Comparison of ENCODE assay signal across 20 mouse cellular contexts in the genomic region with DNA sequence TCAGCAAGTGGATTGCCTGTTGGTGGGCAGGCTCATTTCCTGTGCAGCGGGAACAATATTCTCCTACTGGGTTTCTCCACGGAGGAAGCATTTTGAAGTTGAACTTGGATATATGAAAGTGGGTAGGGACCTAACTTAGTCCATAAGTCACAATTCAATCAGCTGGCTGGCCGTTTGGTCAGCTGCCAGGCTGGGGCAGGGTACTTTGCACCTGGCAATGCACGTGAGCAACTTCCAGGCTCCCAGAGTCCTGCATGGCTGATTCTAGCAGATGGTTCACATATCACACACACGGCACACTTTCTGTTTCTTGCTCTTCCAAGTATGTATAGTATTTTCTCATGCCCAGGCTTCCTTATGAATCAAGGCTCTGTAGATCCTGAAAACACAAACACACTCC.
DNase-seq lines count a peak whose midpoint lies in the region; ATAC-seq and TF ChIP-seq lines count a peak whose summit lies in the region.
"Had no signal": no experiment of that assay in that cellular context is flagged by ENCODE, and none has a peak within 500 bp of the region (broad histone marks: within the 10 kb centered on the region; RNA-seq: fewer than 3 reads in every experiment).

No protein-coding gene starts in this region.

- H3K36me3 ChIP-seq in neural tube, embryonic 13.5 days, result no peaks in the 10 kb centered on the region
- no peaks in the 10 kb centered on the region for H3K36me3 ChIP-seq in intestine, postnatal 0 days (ENCODE audit: control insufficient read depth, insufficient read depth)
- H3K36me3 ChIP-seq: embryonic facial prominence, embryonic 12.5 days; heart, embryonic 15.5 days; hindbrain, embryonic 13.5 days had no signal

- H3K9me3 ChIP-seq in neural tube, embryonic 13.5 days, result no peaks in the 10 kb centered on the region
- H3K9me3 ChIP-seq in intestine, postnatal 0 days (ENCODE audit: control insufficient read depth), result no peaks in the 10 kb centered on the region
- H3K9me3 ChIP-seq: embryonic facial prominence, embryonic 12.5 days; heart, embryonic 15.5 days; hindbrain, embryonic 13.5 days had no signal

- no peak for DNase-seq in neural tube, embryonic 10.5 days (ENCODE audit: extremely low spot score, low spot score)
- peak; percentile 80 for DNase-seq in kidney, postnatal 10 days
- DNase-seq in kidney, postnatal 4 days, result peak; percentile 61 to 74
- DNase-seq in cerebellum, postnatal 25 days, result no peak
- no peak for DNase-seq in embryo, embryonic 9.5 days (ENCODE audit: extremely low spot score)
- DNase-seq: adrenal gland, adult 2 months; adrenal gland, postnatal 25 days; cerebellum, adult 18-20 months; cerebellum, postnatal 10 days; embryo, embryonic 11 days; forebrain, postnatal 0 days; gastrocnemius, postnatal 14 days; heart, adult 2 months; heart, postnatal 14 days had no signal

- no peak overlapping the region for H3K9ac ChIP-seq in neural tube, embryonic 13.5 days
- H3K9ac ChIP-seq in intestine, postnatal 0 days (ENCODE audit: low read depth, low read length), result no peak overlapping the region
- H3K9ac ChIP-seq: embryonic facial prominence, embryonic 12.5 days; forebrain, postnatal 0 days; heart, embryonic 15.5 days had no signal

- H3K27me3 ChIP-seq in neural tube, embryonic 13.5 days, result no peaks in the 10 kb centered on the region
- no peaks in the 10 kb centered on the region for H3K27me3 ChIP-seq in intestine, postnatal 0 days (replicated peaks; ENCODE audit: control insufficient read depth, insufficient read depth, low read length)
- H3K27me3 ChIP-seq: embryonic facial prominence, embryonic 12.5 days; heart, embryonic 15.5 days; hindbrain, embryonic 13.5 days had no signal

- WGBS in neural tube, embryonic 13.5 days, result 74% methylated on average over 5 of the region's 5 CpGs
- 50% methylated on average over 5 of the region's 5 CpGs for WGBS in intestine, postnatal 0 days

- no peak for TF ChIP-seq CTCF in intestine, postnatal 0 days (IDR thresholded peaks at IDR 0.05; ENCODE audit: low read depth)

- peaks cover 33% of the 10 kb centered on the region for H3K4me1 ChIP-seq in neural tube, embryonic 13.5 days (replicated peaks)
- H3K4me1 ChIP-seq in intestine, postnatal 0 days (replicated peaks; ENCODE audit: control insufficient read depth, insufficient read depth, low read length), result no peaks in the 10 kb centered on the region; the same call in 1 of the 2 replicates

- 0 out of 2 replicates have a peak overlapping the region, but pooled peaks have one; percentile 13 for H3K27ac ChIP-seq in neural tube, embryonic 13.5 days (replicated peaks)
- H3K27ac ChIP-seq in intestine, postnatal 0 days (ENCODE audit: low read depth, low read length), result no peak overlapping the region
- H3K27ac ChIP-seq: embryonic facial prominence, embryonic 12.5 days; heart, adult 2 months; heart, embryonic 15.5 days had no signal

- H3K4me3 ChIP-seq in neural tube, embryonic 13.5 days, result no peak overlapping the region
- H3K4me3 ChIP-seq in intestine, postnatal 0 days (ENCODE audit: low read depth, low read length), result no peak overlapping the region
- H3K4me3 ChIP-seq: embryonic facial prominence, embryonic 12.5 days; heart, adult 2 months; heart, embryonic 15.5 days; hindbrain, embryonic 13.5 days had no signal

- no peak overlapping the region for H3K4me2 ChIP-seq in neural tube, embryonic 13.5 days
- no peak overlapping the region for H3K4me2 ChIP-seq in intestine, postnatal 0 days (replicated peaks; ENCODE audit: low read depth)
- H3K4me2 ChIP-seq: embryonic facial prominence, embryonic 12.5 days; heart, embryonic 11.5 days; heart, embryonic 15.5 days; hindbrain, embryonic 13.5 days had no signal

- no peak for ATAC-seq in neural tube, embryonic 13.5 days (ENCODE audit: low read depth)
- ATAC-seq in intestine, postnatal 0 days, result no peak; the same call in 1 of the 2 replicates
- ATAC-seq: forebrain, postnatal 0 days had no signal

Comparison
In these comparisons a context has a peak if more than half of its experiments do, and no peak if none do; other contexts are left out.
1. DNase-seq: peak in kidney, postnatal 10 days (single experiment) and kidney, postnatal 4 days (2 of 2); none in neural tube, embryonic 10.5 days (single experiment), cerebellum, postnatal 25 days (0 of 2) and embryo, embryonic 9.5 days (single experiment).